Mouse (Mus musculus): ENCODE measurements around the gene Mogat2. TPM values are rescaled to one million over a fixed set of nuclear protein-coding genes. Genes with fewer than 3 reads are reported as not detected.

The Mogat2 gene
- polyA plus RNA-seq, 1 experiment from 2014 or later, result 1.7 TPM

DNA sequence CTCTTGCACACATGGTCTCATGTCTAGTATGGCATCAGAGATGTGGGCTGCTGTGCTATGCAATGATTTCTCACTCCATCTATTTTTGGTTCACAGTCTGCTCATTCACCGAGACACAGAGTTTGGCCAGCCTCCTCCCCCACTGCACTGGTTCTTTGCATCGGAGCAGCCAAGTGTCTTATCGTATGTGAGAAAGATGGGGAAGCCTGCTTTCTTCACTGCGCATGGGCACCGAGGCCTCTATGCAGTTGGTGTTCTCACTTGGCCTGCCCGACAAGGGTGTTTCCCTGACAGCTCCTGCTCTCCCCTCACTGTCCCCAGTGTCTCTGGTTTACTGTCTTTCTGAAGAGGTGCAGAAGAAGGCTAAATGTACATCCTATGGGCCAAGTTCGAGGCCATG is 16.6 kb upstream of the Mogat2 start:
- Histone ChIP-seq H3K4me3 (ENCODE audit: control insufficient read depth in 1 of 2, insufficient read depth in 1 of 2, low read depth in 1 of 2, low read length in 2 of 2) (no peak overlapping the region), H3K9ac (ENCODE audit: low read length) (no peak overlapping the region), H3K9me3 (ENCODE audit: control insufficient read depth, low read length) (no peaks in the 10 kb centered on the region), H3K36me3 (ENCODE audit: control insufficient read depth, insufficient read depth, low read length) (no peaks in the 10 kb centered on the region), H3K4me1 (ENCODE audit: control insufficient read depth in 2 of 2, insufficient read depth in 2 of 2, low read length in 2 of 2) (peaks cover 7 to 13% of the 10 kb centered on the region in 2 experiments), H3K4me2 (ENCODE audit: low read length) (0 out of 2 replicates have a peak overlapping the region, but pooled peaks have one; percentile 11), H3K27me3 (ENCODE audit: control insufficient read depth, insufficient read depth, low read length) (no peaks in the 10 kb centered on the region), H3K27ac (replicated peaks in 1 of 2; ENCODE audit: control insufficient read depth in 1 of 2, insufficient read depth in 1 of 2, low read depth in 2 of 2, low read length in 2 of 2) (peak overlapping the region; percentile 3 to 51; a peak in 3 of 4 replicates)
- peak; percentile 66 for ATAC-seq (ENCODE audit: insufficient number of reproducible peaks, insufficient read depth, low FRiP score, low read depth)
- WGBS, result 22% methylated on average over 7 of the region's 7 CpGs

DNA sequence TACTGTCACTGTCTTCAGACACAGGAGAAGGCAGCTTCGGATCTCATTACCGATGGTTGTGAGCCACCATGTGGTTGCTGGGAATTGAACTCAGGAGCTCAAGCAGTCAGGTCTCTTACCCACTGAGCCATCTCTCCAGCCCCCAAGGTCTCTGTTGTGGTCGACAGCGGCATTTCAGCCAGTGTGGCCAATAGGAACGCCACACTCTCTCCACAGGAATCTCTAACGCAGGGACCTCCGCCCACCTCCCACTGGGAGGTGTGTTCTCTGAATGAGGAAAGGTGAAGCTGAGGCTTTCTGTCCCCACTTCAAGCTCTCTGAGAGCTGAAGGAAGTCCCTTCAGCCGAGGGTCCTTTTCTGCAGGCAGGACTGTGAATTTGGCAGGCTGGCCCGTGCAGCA is 12.0 kb upstream of the Mogat2 start:
- H3K27ac ChIP-seq (replicated peaks in 1 of 2; ENCODE audit: control insufficient read depth in 1 of 2, insufficient read depth in 1 of 2, low read depth in 2 of 2, low read length in 2 of 2), result no peak overlapping the region
- WGBS, result 23% methylated on average over 9 of the region's 9 CpGs
- ATAC-seq (ENCODE audit: insufficient number of reproducible peaks, insufficient read depth, low FRiP score, low read depth), result no peak
- H3K9me3 ChIP-seq (ENCODE audit: control insufficient read depth, low read length), result no peaks in the 10 kb centered on the region
- H3K9ac ChIP-seq (ENCODE audit: low read length), result no peak overlapping the region
- no peak overlapping the region for H3K4me3 ChIP-seq (ENCODE audit: control insufficient read depth in 1 of 2, insufficient read depth in 1 of 2, low read depth in 1 of 2, low read length in 2 of 2)
- H3K27me3 ChIP-seq (ENCODE audit: control insufficient read depth, insufficient read depth, low read length), result peaks cover 10% of the 10 kb centered on the region
- no peak overlapping the region for H3K4me2 ChIP-seq (ENCODE audit: low read length)
- H3K36me3 ChIP-seq (ENCODE audit: control insufficient read depth, insufficient read depth, low read length), result no peaks in the 10 kb centered on the region
- H3K4me1 ChIP-seq (ENCODE audit: control insufficient read depth in 2 of 2, insufficient read depth in 2 of 2, low read length in 2 of 2), result peaks cover 7 to 11% of the 10 kb centered on the region in 2 experiments

DNA sequence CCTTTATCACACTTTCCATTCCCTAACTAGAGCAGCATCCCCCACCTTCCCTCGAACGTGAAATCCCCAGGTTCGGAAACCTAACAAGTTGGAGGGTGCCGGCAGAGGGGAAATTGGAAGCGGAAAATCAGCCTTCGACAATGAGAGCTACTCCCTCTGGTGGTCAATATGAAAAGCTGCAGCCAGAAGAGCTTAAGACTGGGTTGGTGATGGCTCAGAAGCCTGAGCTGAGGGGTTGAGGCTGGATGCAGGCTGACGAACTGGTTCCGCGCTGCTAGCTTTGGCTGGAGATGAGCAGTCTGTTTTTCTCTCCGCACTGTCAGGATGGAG is 11.1 kb upstream of the Mogat2 start:
- Histone ChIP-seq H3K9ac (ENCODE audit: low read length) (no peak overlapping the region), H3K4me3 (ENCODE audit: control insufficient read depth in 1 of 2, insufficient read depth in 1 of 2, low read depth in 1 of 2, low read length in 2 of 2) (peak overlapping the region in 1 of 2 experiments; percentile 38; a peak in 2 of 4 replicates), H3K27ac (replicated peaks in 1 of 2; ENCODE audit: control insufficient read depth in 1 of 2, insufficient read depth in 1 of 2, low read depth in 2 of 2, low read length in 2 of 2) (no peak overlapping the region), H3K9me3 (ENCODE audit: control insufficient read depth, low read length) (no peaks in the 10 kb centered on the region), H3K27me3 (ENCODE audit: control insufficient read depth, insufficient read depth, low read length) (peaks cover 10% of the 10 kb centered on the region), H3K4me1 (ENCODE audit: control insufficient read depth in 2 of 2, insufficient read depth in 2 of 2, low read length in 2 of 2) (peaks cover 1 to 2% of the 10 kb centered on the region in 2 experiments), H3K4me2 (ENCODE audit: low read length) (peak overlapping the region; percentile 71), H3K36me3 (ENCODE audit: control insufficient read depth, insufficient read depth, low read length) (no peaks in the 10 kb centered on the region)
- ATAC-seq (ENCODE audit: insufficient number of reproducible peaks, insufficient read depth, low FRiP score, low read depth), result no peak; the same call in 1 of the 2 replicates
- WGBS, result 2% methylated on average over 10 of the region's 10 CpGs

DNA sequence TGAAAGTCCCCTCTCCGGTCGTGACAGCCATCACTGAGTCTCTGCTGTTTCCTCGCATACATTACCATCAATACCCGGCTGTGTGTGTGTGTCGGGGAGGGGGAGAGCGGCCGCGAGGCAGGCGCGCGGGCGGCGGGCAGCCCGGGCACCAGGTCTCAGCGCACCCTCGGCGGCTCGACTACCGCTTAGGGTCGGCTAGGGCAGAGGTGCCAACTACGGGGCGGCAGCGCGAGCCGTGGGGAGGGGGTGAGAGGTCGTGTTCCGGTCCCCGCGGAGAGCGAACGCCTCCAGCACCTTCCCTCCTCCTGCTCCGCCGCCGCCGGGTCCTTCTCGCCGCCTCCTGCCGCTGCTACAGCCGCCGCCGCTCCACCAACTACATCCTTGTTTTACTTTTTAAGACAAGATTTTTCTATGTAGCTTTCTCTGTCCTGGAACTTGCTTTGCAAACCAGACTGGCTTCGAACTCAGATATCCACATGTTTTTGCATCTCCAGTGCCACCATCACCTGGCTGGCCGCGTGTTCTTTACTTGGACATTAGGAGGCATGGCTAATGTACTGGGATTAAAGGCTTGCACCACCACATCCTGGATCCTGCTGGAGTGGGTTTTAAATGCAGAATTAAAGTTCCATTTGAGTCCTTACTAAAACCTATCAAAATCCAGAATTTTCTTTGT is 10.6 kb upstream of the Mogat2 start:
- WGBS, result 1% methylated on average over 40 of the region's 44 CpGs
- ATAC-seq (ENCODE audit: insufficient number of reproducible peaks, insufficient read depth, low FRiP score, low read depth), result no peak

DNA sequence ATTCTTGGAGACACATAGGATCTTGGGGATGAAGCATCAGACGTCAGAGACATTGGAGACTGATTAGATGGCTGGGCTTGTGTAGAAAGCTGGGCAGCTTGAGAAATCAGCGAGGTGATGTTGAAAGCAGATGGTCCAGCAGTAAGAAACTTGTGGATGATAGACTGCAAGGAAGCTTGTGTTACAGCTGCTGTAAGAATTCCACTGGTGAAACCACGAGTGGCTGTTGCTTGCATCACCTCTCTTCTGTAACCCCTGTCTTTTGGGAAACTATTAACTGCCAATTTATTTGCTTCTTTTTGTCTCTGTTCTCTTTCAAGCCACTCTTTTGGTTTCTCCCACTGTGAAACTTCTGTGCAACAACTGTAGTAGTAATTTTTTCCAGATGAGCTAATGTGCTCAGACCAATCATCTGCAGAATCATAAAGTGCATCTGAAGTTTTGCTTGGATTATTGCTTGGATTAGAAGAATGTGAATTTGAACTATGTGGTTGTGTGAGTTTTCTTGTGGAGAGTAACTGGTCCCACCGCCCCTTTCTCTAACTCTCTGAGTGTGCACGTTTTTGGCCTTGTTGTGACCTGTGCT is 9.8 kb upstream of the Mogat2 start:
- Histone ChIP-seq H3K4me2 (ENCODE audit: low read length) (no peak overlapping the region), H3K9ac (ENCODE audit: low read length) (no peak overlapping the region), H3K27me3 (ENCODE audit: control insufficient read depth, insufficient read depth, low read length) (peaks cover 10% of the 10 kb centered on the region), H3K4me3 (ENCODE audit: control insufficient read depth in 1 of 2, insufficient read depth in 1 of 2, low read depth in 1 of 2, low read length in 2 of 2) (no peak overlapping the region), H3K4me1 (ENCODE audit: control insufficient read depth in 2 of 2, insufficient read depth in 2 of 2, low read length in 2 of 2) (no peaks in the 10 kb centered on the region), H3K27ac (replicated peaks in 1 of 2; ENCODE audit: control insufficient read depth in 1 of 2, insufficient read depth in 1 of 2, low read depth in 2 of 2, low read length in 2 of 2) (no peak overlapping the region), H3K36me3 (ENCODE audit: control insufficient read depth, insufficient read depth, low read length) (no peaks in the 10 kb centered on the region), H3K9me3 (ENCODE audit: control insufficient read depth, low read length) (no peaks in the 10 kb centered on the region)
- ATAC-seq (ENCODE audit: insufficient number of reproducible peaks, insufficient read depth, low FRiP score, low read depth), result no peak
- 42% methylated on average over 5 of the region's 5 CpGs for WGBS

More for the DNA sequence above, 10.6 kb upstream of the Mogat2 start:
- peaks cover 10% of the 10 kb centered on the region for H3K27me3 ChIP-seq (ENCODE audit: control insufficient read depth, insufficient read depth, low read length)
- no peak overlapping the region for H3K27ac ChIP-seq (replicated peaks in 1 of 2; ENCODE audit: control insufficient read depth in 1 of 2, insufficient read depth in 1 of 2, low read depth in 2 of 2, low read length in 2 of 2)
- no peaks in the 10 kb centered on the region for H3K9me3 ChIP-seq (ENCODE audit: control insufficient read depth, low read length)
- peak overlapping the region; percentile 71 for H3K4me2 ChIP-seq (ENCODE audit: low read length)
- peak overlapping the region; percentile 21; the same call in 1 of the 2 replicates for H3K9ac ChIP-seq (ENCODE audit: low read length)
- no peaks in the 10 kb centered on the region for H3K4me1 ChIP-seq (ENCODE audit: control insufficient read depth in 2 of 2, insufficient read depth in 2 of 2, low read length in 2 of 2)
- peak overlapping the region; percentile 38 to 43 for H3K4me3 ChIP-seq (ENCODE audit: control insufficient read depth in 1 of 2, insufficient read depth in 1 of 2, low read depth in 1 of 2, low read length in 2 of 2)
- H3K36me3 ChIP-seq (ENCODE audit: control insufficient read depth, insufficient read depth, low read length), result no peaks in the 10 kb centered on the region

DNA sequence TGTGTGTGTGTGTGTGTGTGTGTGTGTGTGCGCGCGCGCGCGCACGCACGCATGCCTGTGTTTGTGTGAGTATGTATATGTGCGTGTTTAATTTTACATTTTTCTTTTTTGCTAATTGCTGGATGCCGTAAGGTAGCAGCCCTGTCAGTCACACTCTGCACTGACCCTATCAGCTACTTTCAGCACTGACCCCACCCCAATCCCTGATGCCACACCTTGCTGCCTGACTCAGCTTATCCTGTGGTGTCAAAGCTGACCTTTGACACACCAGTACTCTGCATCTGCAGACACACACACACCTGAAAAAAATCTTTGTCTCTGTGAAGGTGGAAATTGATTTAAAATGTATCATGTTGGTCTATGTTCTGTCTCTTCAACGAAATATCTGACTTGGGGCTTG is 3.7 kb upstream of the Mogat2 start:
- Histone ChIP-seq H3K4me2 (ENCODE audit: low read length) (no peak overlapping the region), H3K4me3 (ENCODE audit: control insufficient read depth in 1 of 2, insufficient read depth in 1 of 2, low read depth in 1 of 2, low read length in 2 of 2) (no peak overlapping the region), H3K27ac (replicated peaks in 1 of 2; ENCODE audit: control insufficient read depth in 1 of 2, insufficient read depth in 1 of 2, low read depth in 2 of 2, low read length in 2 of 2) (no peak overlapping the region), H3K4me1 (ENCODE audit: control insufficient read depth in 2 of 2, insufficient read depth in 2 of 2, low read length in 2 of 2) (peaks cover 10 to 14% of the 10 kb centered on the region in 2 experiments), H3K9ac (ENCODE audit: low read length) (no peak overlapping the region), H3K27me3 (ENCODE audit: control insufficient read depth, insufficient read depth, low read length) (peaks cover 3% of the 10 kb centered on the region; the same call in 1 of the 2 replicates), H3K36me3 (ENCODE audit: control insufficient read depth, insufficient read depth, low read length) (no peaks in the 10 kb centered on the region), H3K9me3 (ENCODE audit: control insufficient read depth, low read length) (no peaks in the 10 kb centered on the region)
- WGBS, result 91% methylated on average over 11 of the region's 11 CpGs
- no peak for ATAC-seq (ENCODE audit: insufficient number of reproducible peaks, insufficient read depth, low FRiP score, low read depth)

DNA sequence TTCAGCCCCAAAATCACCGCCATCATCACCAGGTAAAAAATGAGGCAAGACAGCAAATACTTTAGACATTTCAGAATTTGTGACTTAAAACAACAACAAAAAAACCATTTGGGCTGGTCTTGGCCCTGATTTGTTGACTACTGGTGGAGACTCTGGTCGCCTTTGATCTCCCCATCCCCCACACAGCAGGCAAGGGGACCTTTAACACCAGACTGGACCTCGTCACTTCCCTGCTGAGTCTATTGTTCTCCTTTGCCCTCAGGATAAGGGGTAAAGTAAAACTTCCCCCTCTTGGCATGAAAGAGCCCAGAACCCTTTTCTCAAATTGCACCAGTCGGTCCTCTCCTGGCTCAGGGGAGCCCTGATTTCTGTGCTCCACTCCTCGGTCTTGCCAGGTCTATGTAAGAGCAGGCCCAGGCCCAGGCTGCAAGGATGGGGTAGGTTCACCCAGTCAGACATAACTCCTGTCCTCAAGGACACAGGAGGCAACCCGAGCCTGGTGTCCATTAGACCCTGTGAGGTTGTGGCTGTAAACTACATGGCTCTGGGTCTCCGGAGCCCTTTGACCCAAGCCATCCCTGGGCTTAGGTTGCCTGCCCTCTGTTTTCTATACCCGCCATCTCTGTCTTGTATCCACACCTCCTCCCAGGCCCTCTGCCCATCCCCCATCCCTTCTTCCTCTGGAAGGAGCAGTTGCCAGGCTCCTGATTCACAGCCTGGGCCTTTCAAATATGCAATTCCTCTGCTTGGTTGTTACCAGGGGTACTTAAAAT is 1.3 kb downstream of the Mogat2 start:
- H3K36me3 ChIP-seq (ENCODE audit: control insufficient read depth, insufficient read depth, low read length), result no peaks in the 10 kb centered on the region
- H3K27ac ChIP-seq (replicated peaks in 1 of 2; ENCODE audit: control insufficient read depth in 1 of 2, insufficient read depth in 1 of 2, low read depth in 2 of 2, low read length in 2 of 2), result no peak overlapping the region
- peaks cover 3% of the 10 kb centered on the region; the same call in 1 of the 2 replicates for H3K27me3 ChIP-seq (ENCODE audit: control insufficient read depth, insufficient read depth, low read length)
- H3K9ac ChIP-seq (ENCODE audit: low read length), result no peak overlapping the region
- 49% methylated on average over 8 of the region's 8 CpGs for WGBS
- no peak overlapping the region for H3K4me3 ChIP-seq (ENCODE audit: control insufficient read depth in 1 of 2, insufficient read depth in 1 of 2, low read depth in 1 of 2, low read length in 2 of 2)
- H3K9me3 ChIP-seq (ENCODE audit: control insufficient read depth, low read length), result no peaks in the 10 kb centered on the region
- no peak; the same call in 1 of the 2 replicates for ATAC-seq (ENCODE audit: insufficient number of reproducible peaks, insufficient read depth, low FRiP score, low read depth)
- peaks cover 10 to 17% of the 10 kb centered on the region in 2 experiments for H3K4me1 ChIP-seq (ENCODE audit: control insufficient read depth in 2 of 2, insufficient read depth in 2 of 2, low read length in 2 of 2)
- no peak overlapping the region for H3K4me2 ChIP-seq (ENCODE audit: low read length)

Data from heart, embryonic 14.5 days (tissue).